ENCODE assay signal across 8 mouse cellular contexts in the genomic region with DNA sequence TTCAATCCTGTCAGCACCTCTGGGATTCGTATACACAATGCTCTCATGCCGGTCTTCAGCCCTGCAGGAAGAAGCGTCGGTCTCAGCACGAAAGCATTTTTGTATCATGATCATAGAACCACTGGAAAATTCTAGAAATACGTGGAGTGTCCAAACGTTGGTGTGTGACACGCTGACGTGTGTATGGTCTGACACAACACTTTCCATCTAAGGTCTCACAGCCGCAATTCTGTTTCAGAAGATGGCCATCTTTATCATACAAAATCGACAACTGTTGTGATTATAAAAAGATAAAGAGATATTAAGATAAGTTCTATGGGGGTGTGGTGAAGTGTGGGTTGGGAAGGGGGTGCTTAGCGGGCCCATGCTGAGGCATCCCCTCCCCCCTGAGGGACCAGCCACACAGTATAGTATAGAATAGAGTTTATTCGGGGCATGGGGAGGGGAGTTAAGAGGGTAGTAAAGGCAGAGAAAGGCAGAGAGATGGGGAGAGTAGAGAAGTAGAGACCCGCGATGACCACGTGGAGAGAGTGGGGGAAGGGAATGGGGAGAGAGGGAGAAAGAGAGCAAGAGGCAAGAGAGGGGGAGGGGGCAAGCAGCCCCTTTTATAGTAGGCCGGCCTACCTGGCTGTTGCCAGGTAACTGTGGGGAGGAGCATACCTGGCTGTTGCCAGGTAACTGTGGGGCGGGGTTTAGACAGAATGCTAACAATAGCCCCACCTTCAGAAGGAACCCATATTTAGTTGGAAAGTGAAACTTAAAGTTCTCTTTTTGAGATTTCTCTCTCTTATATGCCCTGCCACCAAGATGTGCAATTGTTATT.
DNase-seq lines count a peak whose midpoint lies in the region; ATAC-seq and TF ChIP-seq lines count a peak whose summit lies in the region.

No protein-coding gene starts in this region.

- peak; percentile 84 for ATAC-seq in intestine, embryonic 15.5 days
- ATAC-seq in liver, postnatal 0 days: peak; percentile 71

- no peaks in the 10 kb centered on the region for H3K9me3 ChIP-seq in intestine, embryonic 15.5 days
- no peaks in the 10 kb centered on the region for H3K9me3 ChIP-seq in liver, postnatal 0 days (ENCODE audit: low read length)

- no peak for TF ChIP-seq EP300 in liver, postnatal 0 days (IDR thresholded peaks at IDR 0.05; ENCODE audit: low read depth)

- H3K9ac ChIP-seq in intestine, embryonic 15.5 days: no peak overlapping the region
- H3K9ac ChIP-seq in liver, postnatal 0 days (replicated peaks): no peak overlapping the region

- H3K27ac ChIP-seq in intestine, embryonic 15.5 days: no peak overlapping the region
- H3K27ac ChIP-seq in liver, postnatal 0 days (ENCODE audit: low read depth): no peak overlapping the region

- DNase-seq in cerebellum, adult 9-11 months: peak; percentile 32
- no peak for DNase-seq in cerebellum, postnatal 36 days
- peak; percentile 39 for DNase-seq in embryo, embryonic 9.5 days (ENCODE audit: extremely low spot score)
- DNase-seq in liver, postnatal 0 days: peak; percentile 46
- peak; percentile 48 for DNase-seq in testis, postnatal 10 days (ENCODE audit: low spot score)
- DNase-seq in spleen, adult 12 weeks (ENCODE audit: low spot score): no peak
- DNase-seq in adrenal gland, adult (ENCODE audit: inconsistent age in 2 of 2, low spot score in 1 of 2): no peak

- peaks cover 7% of the 10 kb centered on the region for H3K4me1 ChIP-seq in intestine, embryonic 15.5 days (replicated peaks)
- H3K4me1 ChIP-seq in liver, postnatal 0 days (ENCODE audit: insufficient read depth): no peaks in the 10 kb centered on the region

- H3K4me3 ChIP-seq in intestine, embryonic 15.5 days (replicated peaks): peak overlapping the region; percentile 36
- peak overlapping the region; percentile 19 for H3K4me3 ChIP-seq in liver, postnatal 0 days (ENCODE audit: low read depth, low read length)

- peak overlapping the region; percentile 78 for H3K4me2 ChIP-seq in intestine, embryonic 15.5 days (replicated peaks)
- peak overlapping the region; percentile 58 for H3K4me2 ChIP-seq in liver, postnatal 0 days (ENCODE audit: low read depth, low read length)

- no peak for TF ChIP-seq CTCF in liver, postnatal 0 days (IDR thresholded peaks at IDR 0.05; ENCODE audit: low read depth)

- WGBS in intestine, embryonic 15.5 days: 30% methylated on average over 18 of the region's 18 CpGs
- WGBS in liver, postnatal 0 days (ENCODE audit: insufficient replicate concordance): 41% methylated on average over 17 of the region's 18 CpGs

- no peaks in the 10 kb centered on the region for H3K36me3 ChIP-seq in intestine, embryonic 15.5 days
- no peaks in the 10 kb centered on the region for H3K36me3 ChIP-seq in liver, postnatal 0 days (replicated peaks; ENCODE audit: insufficient read depth, low read length)

- H3K27me3 ChIP-seq in intestine, embryonic 15.5 days (replicated peaks): no peaks in the 10 kb centered on the region
- H3K27me3 ChIP-seq in liver, postnatal 0 days (ENCODE audit: insufficient read depth, low read length): 0 out of 2 replicates have a peak, but pooled peaks cover 7% of the 10 kb centered on the region

Comparison
In these comparisons a context has a peak if more than half of its experiments do, and no peak if none do; other contexts are left out.
1. DNase-seq: peak in cerebellum, adult 9-11 months (single experiment), embryo, embryonic 9.5 days (single experiment), liver, postnatal 0 days (single experiment) and testis, postnatal 10 days (single experiment); none in cerebellum, postnatal 36 days (0 of 2), spleen, adult 12 weeks (single experiment) and adrenal gland, adult (0 of 2).